8 mouse cellular contexts compared by ENCODE assay signal in genomic region chr16:35872410-35873006, GRCm38 (mm10). TPM values are rescaled to one million over a fixed set of nuclear protein-coding genes. Genes with fewer than 3 reads are reported as not detected.
DNase-seq lines count a peak whose midpoint lies in the region; ATAC-seq and TF ChIP-seq lines count a peak whose summit lies in the region.

No protein-coding gene starts in this region.

- TF ChIP-seq CTCF in intestine, postnatal 0 days (IDR thresholded peaks at IDR 0.05; ENCODE audit: low read depth) = no peak

- H3K27ac ChIP-seq in heart, embryonic 12.5 days (ENCODE audit: poor library complexity, severe bottlenecking) = no peak overlapping the region
- H3K27ac ChIP-seq in neural tube, embryonic 13.5 days (replicated peaks) = no peak overlapping the region
- no peak overlapping the region for H3K27ac ChIP-seq in intestine, postnatal 0 days (ENCODE audit: low read depth, low read length)
- H3K27ac ChIP-seq in midbrain, embryonic 10.5 days (replicated peaks) = no peak overlapping the region

- ATAC-seq in heart, embryonic 12.5 days (ENCODE audit: insufficient number of reproducible peaks, low FRiP score) = no peak
- ATAC-seq in neural tube, embryonic 13.5 days (ENCODE audit: low read depth) = no peak
- ATAC-seq in intestine, postnatal 0 days = no peak

- H3K4me2 ChIP-seq in heart, embryonic 12.5 days = peak overlapping the region; percentile 99
- 0 out of 2 replicates have a peak overlapping the region, but pooled peaks have one; percentile 93 for H3K4me2 ChIP-seq in neural tube, embryonic 13.5 days
- peak overlapping the region; percentile 73 for H3K4me2 ChIP-seq in intestine, postnatal 0 days (replicated peaks; ENCODE audit: low read depth)

- H3K9ac ChIP-seq in heart, embryonic 12.5 days = no peak overlapping the region
- no peak overlapping the region for H3K9ac ChIP-seq in neural tube, embryonic 13.5 days
- H3K9ac ChIP-seq in intestine, postnatal 0 days (ENCODE audit: low read depth, low read length) = no peak overlapping the region

- H3K4me1 ChIP-seq in heart, embryonic 12.5 days (replicated peaks) = peaks cover 13% of the 10 kb centered on the region
- peaks cover 15% of the 10 kb centered on the region for H3K4me1 ChIP-seq in neural tube, embryonic 13.5 days (replicated peaks)
- H3K4me1 ChIP-seq in intestine, postnatal 0 days (replicated peaks; ENCODE audit: control insufficient read depth, insufficient read depth, low read length) = peaks cover 8% of the 10 kb centered on the region; the same call in 1 of the 2 replicates
- H3K4me1 ChIP-seq in midbrain, embryonic 10.5 days = peaks cover 19% of the 10 kb centered on the region

- 22% methylated on average over 14 of the region's 14 CpGs for WGBS in heart, embryonic 12.5 days
- 34% methylated on average over 14 of the region's 14 CpGs for WGBS in neural tube, embryonic 13.5 days
- WGBS in intestine, postnatal 0 days = 37% methylated on average over 14 of the region's 14 CpGs
- 36% methylated on average over 14 of the region's 14 CpGs for WGBS in midbrain, embryonic 10.5 days

- H3K4me3 ChIP-seq in heart, embryonic 12.5 days = peak overlapping the region; percentile 82
- H3K4me3 ChIP-seq in neural tube, embryonic 13.5 days = no peak overlapping the region
- H3K4me3 ChIP-seq in intestine, postnatal 0 days (ENCODE audit: low read depth, low read length) = peak overlapping the region; percentile 74
- H3K4me3 ChIP-seq in midbrain, embryonic 10.5 days = no peak overlapping the region

- H3K36me3 ChIP-seq in heart, embryonic 12.5 days = no peaks in the 10 kb centered on the region
- no peaks in the 10 kb centered on the region for H3K36me3 ChIP-seq in neural tube, embryonic 13.5 days
- no peaks in the 10 kb centered on the region for H3K36me3 ChIP-seq in intestine, postnatal 0 days (ENCODE audit: control insufficient read depth, insufficient read depth)
- no peaks in the 10 kb centered on the region for H3K36me3 ChIP-seq in splenic B cell, adult 2 months (ENCODE audit: control insufficient read depth, insufficient read depth, low read length, poor library complexity, severe bottlenecking)
- H3K36me3 ChIP-seq in midbrain, embryonic 10.5 days = no peaks in the 10 kb centered on the region

- peaks cover 17% of the 10 kb centered on the region for H3K27me3 ChIP-seq in heart, embryonic 12.5 days (replicated peaks)
- H3K27me3 ChIP-seq in neural tube, embryonic 13.5 days = peaks cover 41% of the 10 kb centered on the region
- no peaks in the 10 kb centered on the region for H3K27me3 ChIP-seq in intestine, postnatal 0 days (replicated peaks; ENCODE audit: control insufficient read depth, insufficient read depth, low read length)
- no peaks in the 10 kb centered on the region for H3K27me3 ChIP-seq in splenic B cell, adult 2 months (ENCODE audit: control insufficient read depth, insufficient read depth, low read length, poor library complexity, severe bottlenecking)
- peaks cover 46% of the 10 kb centered on the region for H3K27me3 ChIP-seq in midbrain, embryonic 10.5 days (ENCODE audit: low read depth, poor library complexity, severe bottlenecking)

- DNase-seq in heart, postnatal 4 days = no peak
- no peak for DNase-seq in neural tube, embryonic 10.5 days (ENCODE audit: extremely low spot score, low spot score)
- DNase-seq in splenic B cell, adult 2 months (ENCODE audit: low read depth, low spot score) = peak; percentile 47
- no peak for DNase-seq in midbrain, embryonic 10.5 days (ENCODE audit: low spot score)
- no peak for DNase-seq in frontal cortex, adult 2 months (ENCODE audit: extremely low spot score in 1 of 2, low spot score in 1 of 2)

- H3K9me3 ChIP-seq in heart, embryonic 12.5 days (replicated peaks) = no peaks in the 10 kb centered on the region
- no peaks in the 10 kb centered on the region for H3K9me3 ChIP-seq in neural tube, embryonic 13.5 days
- H3K9me3 ChIP-seq in intestine, postnatal 0 days (ENCODE audit: control insufficient read depth) = no peaks in the 10 kb centered on the region
- no peaks in the 10 kb centered on the region; the same call in 1 of the 2 replicates for H3K9me3 ChIP-seq in midbrain, embryonic 10.5 days (replicated peaks)

RNA-seq across cellular contexts. Expression of gene Parp14, which starts 1.2 kb away (rescaled TPM):
- 0.60 and 0.72 TPM in 2 replicates for polyA plus RNA-seq in heart, embryonic 12.5 days (2016; fragmentation: Nextera tagmentation; extraction: Ambion mirVana)
- 1 to 10 TPM; 5.2 to 5.4 TPM for total RNA-seq in heart, postnatal 4 days (2021)
- 0.38 and 0.44 TPM in 2 replicates for polyA plus RNA-seq in neural tube, embryonic 13.5 days (2015; fragmentation: Nextera tagmentation; extraction: Ambion mirVana)
- polyA plus RNA-seq in intestine, postnatal 0 days (2015; fragmentation: Nextera tagmentation; extraction: Ambion mirVana) = 7.1 and 9.7 TPM in 2 replicates
- 0.16 and 0.32 TPM in 2 replicates for polyA plus RNA-seq in midbrain, embryonic 10.5 days (2016; fragmentation: Nextera tagmentation; extraction: Ambion mirVana)
- 2.1 TPM in 2 replicates for polyA plus RNA-seq in frontal cortex, adult 2 months (2012; rRNA removed)

Comparison
In these comparisons a context has a peak if more than half of its experiments do, and no peak if none do; other contexts are left out.
1. H3K4me3 ChIP-seq: peak in heart, embryonic 12.5 days (single experiment) and intestine, postnatal 0 days (single experiment); none in neural tube, embryonic 13.5 days (single experiment) and midbrain, embryonic 10.5 days (single experiment).
2. Peak in every context shown above with its lines, with median percentiles within 50 percentile points of each other: H3K4me2 ChIP-seq.